Mouse (Mus musculus): Measurements from ENCODE around the gene Unc13d.
"Not testable (repeated sequence)": the region's sequence is repeated elsewhere in the genome, so short reads cannot be mapped to it uniquely, and the experiment has no call there.

The Unc13d gene

GRCm38 (mm10) chr11:116099462-116099861 is 21.7 kb upstream of the Unc13d start:
- peak in 1 of 2 experiments; percentile 52 for DNase-seq

GRCm38 (mm10) chr11:116098711-116099460 is 21.1 kb upstream of the Unc13d start:
- DNase-seq = peak; percentile 63 to 82

- DNase-seq = peak; percentile 55 to 59
These were observed 18.7 kb upstream of the Unc13d start for GRCm38 (mm10) chr11:116096213-116097108.

GRCm38 (mm10) chr11:116095573-116095972 is 17.8 kb upstream of the Unc13d start:
- peak; percentile 81 to 83 for DNase-seq

GRCm38 (mm10) chr11:116093771-116094565 is 16.2 kb upstream of the Unc13d start:
- DNase-seq = no peak

- DNase-seq = not testable (repeated sequence)
These were observed 15.2 kb upstream of the Unc13d start for GRCm38 (mm10) chr11:116092959-116093358.

GRCm38 (mm10) chr11:116091591-116091990 is 13.8 kb upstream of the Unc13d start:
- DNase-seq = no peak

GRCm38 (mm10) chr11:116089545-116089944 is 11.8 kb upstream of the Unc13d start:
- DNase-seq = no peak

GRCm38 (mm10) chr11:116088741-116089394 is 11.1 kb upstream of the Unc13d start:
- no peak for DNase-seq

- peak; percentile 57 to 82 for DNase-seq
These were observed 10.4 kb upstream of the Unc13d start for GRCm38 (mm10) chr11:116088188-116088587.

GRCm38 (mm10) chr11:116087194-116088130 is 9.7 kb upstream of the Unc13d start:
- peak; percentile 94 for DNase-seq

- peak; percentile 97 to 99 for DNase-seq
These were observed 8.8 kb upstream of the Unc13d start, which contains the start of gene Wbp2 for GRCm38 (mm10) chr11:116086258-116087193. Wbp2 (minus strand) TSS chr11:116086995.

- DNase-seq = no peak
These were observed 6.4 kb upstream of the Unc13d start for GRCm38 (mm10) chr11:116084166-116084565.

- DNase-seq = no peak
These were observed 5.4 kb upstream of the Unc13d start for GRCm38 (mm10) chr11:116083096-116083672.

- peak; percentile 78 to 80 for DNase-seq
These were observed 3.3 kb upstream of the Unc13d start for GRCm38 (mm10) chr11:116081081-116081480.

- no peak for DNase-seq
These were observed 1.8 kb upstream of the Unc13d start for GRCm38 (mm10) chr11:116079511-116079910.

GRCm38 (mm10) chr11:116078676-116079320 is 1.0 kb upstream of the Unc13d start:
- no peak for DNase-seq

GRCm38 (mm10) chr11:116078221-116078620 is 460 bp upstream of the Unc13d start:
- peak in 1 of 2 experiments; percentile 41 for DNase-seq

- no peak for DNase-seq
These were observed 925 bp downstream of the Unc13d start for GRCm38 (mm10) chr11:116076836-116077235.

All from kidney, postnatal 25 days (tissue).